Mouse (Mus musculus): ENCODE results near the gene Cdk14. TPM values are rescaled to one million over a fixed set of nuclear protein-coding genes. Genes with fewer than 3 reads are reported as not detected.
A peak's percentile ranks its signal among the peaks of the same experiment; 100 is the strongest.

Cdk14 gene
- total and polyA plus RNA-seq, 2 experiments from 2014 or later, result 53.0 to 63.9 TPM

DNA sequence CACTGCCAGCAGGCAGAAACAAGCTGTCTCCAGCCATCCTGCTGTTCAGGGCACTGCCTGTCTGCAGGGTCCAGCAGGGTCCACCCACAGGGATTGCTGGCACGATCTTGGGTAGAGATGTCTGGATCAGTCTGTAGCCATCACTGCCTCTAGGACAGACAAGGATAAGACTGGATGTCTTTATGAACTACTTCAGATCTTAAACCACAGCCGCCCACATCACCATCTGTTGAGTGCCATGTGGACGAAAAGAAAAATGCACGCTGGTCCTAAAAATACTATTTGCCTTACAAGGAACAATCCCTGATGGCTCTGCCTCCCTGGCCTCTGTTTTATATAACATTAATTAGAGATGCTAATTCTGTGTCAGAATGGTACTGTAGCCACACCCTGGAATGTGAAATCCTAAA, 426.9 kb downstream of the Cdk14 start:
- no peak overlapping the region for H3K4me2 ChIP-seq (ENCODE audit: low read depth, low read length)
- H3K36me3 ChIP-seq (ENCODE audit: insufficient read depth, low read length), result no peaks in the 10 kb centered on the region
- H3K9me3 ChIP-seq (ENCODE audit: low read length), result no peaks in the 10 kb centered on the region
- H3K27me3 ChIP-seq (ENCODE audit: insufficient read depth, low read length), result no peaks in the 10 kb centered on the region
- DNase-seq (ENCODE audit: low spot score), result peak; percentile 10
- TF ChIP-seq CTCF (IDR thresholded peaks at IDR 0.05; ENCODE audit: low read depth), result no peak; the same call in 1 of the 2 replicates
- ATAC-seq, result peak; percentile 79; the same call in 1 of the 2 replicates
- H3K9ac ChIP-seq (replicated peaks; ENCODE audit: low read length), result no peak overlapping the region
- H3K4me1 ChIP-seq (ENCODE audit: insufficient read depth, low read length), result no peaks in the 10 kb centered on the region
- H3K27ac ChIP-seq, result no peak overlapping the region
- H3K4me3 ChIP-seq (ENCODE audit: low read length), result no peak overlapping the region
- WGBS, result 54% methylated on average over 4 of the region's 4 CpGs

DNA sequence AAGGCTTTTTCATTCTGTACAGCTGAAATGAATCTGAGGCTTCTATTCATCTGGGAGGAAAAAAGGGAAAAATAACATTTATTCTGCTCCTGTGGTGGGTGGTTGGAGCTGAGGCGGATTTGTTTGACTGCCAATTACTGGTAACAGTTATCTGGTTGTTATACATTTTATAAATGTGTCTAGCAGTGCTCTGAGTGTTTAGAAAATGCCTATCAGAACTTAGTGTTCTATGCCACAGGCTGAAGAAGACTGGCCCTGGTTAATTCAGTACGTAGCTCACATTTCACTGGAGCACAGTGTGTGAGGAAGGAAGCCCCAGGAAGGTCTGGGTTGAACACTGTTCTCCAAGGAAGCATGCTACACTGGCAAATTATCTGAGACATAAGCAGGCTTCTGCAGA, 429.1 kb downstream of the Cdk14 start:
- 54% methylated on average over 2 of the region's 2 CpGs for WGBS
- Histone ChIP-seq H3K4me3 (ENCODE audit: low read length) (no peak overlapping the region), H3K27ac (no peak overlapping the region), H3K9ac (replicated peaks; ENCODE audit: low read length) (no peak overlapping the region), H3K27me3 (ENCODE audit: insufficient read depth, low read length) (no peaks in the 10 kb centered on the region), H3K9me3 (ENCODE audit: low read length) (no peaks in the 10 kb centered on the region), H3K36me3 (ENCODE audit: insufficient read depth, low read length) (no peaks in the 10 kb centered on the region), H3K4me1 (ENCODE audit: insufficient read depth, low read length) (no peaks in the 10 kb centered on the region), H3K4me2 (ENCODE audit: low read depth, low read length) (no peak overlapping the region)
- no peak for ATAC-seq
- DNase-seq (ENCODE audit: low spot score), result no peak
- TF ChIP-seq CTCF (IDR thresholded peaks at IDR 0.05; ENCODE audit: low read depth), result no peak

- Histone ChIP-seq H3K4me1 (ENCODE audit: insufficient read depth, low read length) (no peaks in the 10 kb centered on the region), H3K9me3 (ENCODE audit: low read length) (no peaks in the 10 kb centered on the region), H3K9ac (replicated peaks; ENCODE audit: low read length) (no peak overlapping the region), H3K4me3 (ENCODE audit: low read length) (no peak overlapping the region), H3K36me3 (ENCODE audit: insufficient read depth, low read length) (no peaks in the 10 kb centered on the region), H3K27me3 (ENCODE audit: insufficient read depth, low read length) (no peaks in the 10 kb centered on the region), H3K27ac (no peak overlapping the region), H3K4me2 (ENCODE audit: low read depth, low read length) (no peak overlapping the region)
- DNase-seq (ENCODE audit: low spot score), result no peak
- ATAC-seq, result no peak
- no peak for TF ChIP-seq CTCF (IDR thresholded peaks at IDR 0.05; ENCODE audit: low read depth)
- WGBS, result 44% methylated on average over 5 of the region's 5 CpGs
Measured at GRCm38 (mm10) chr5:4990237-4990636, 429.9 kb downstream of the Cdk14 start.

DNA sequence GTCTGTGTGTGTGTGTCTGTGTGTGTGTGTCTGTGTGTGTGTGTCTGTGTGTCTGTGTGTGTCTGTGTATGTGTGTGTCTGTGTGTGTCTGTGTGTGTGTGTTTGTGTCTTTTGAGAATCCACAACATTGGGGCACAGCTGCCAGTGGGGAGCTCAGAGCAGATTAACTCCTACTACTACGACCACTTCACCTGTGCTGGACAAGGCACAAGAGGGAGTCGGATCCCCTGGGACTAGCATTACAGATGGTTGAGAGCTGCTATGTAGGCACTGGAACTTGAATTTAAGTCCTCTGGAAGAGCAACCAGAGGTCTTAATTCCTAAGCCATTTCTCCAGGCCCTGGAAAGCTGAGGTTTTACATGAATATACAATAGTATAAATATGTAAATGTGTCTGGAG, 433.9 kb downstream of the Cdk14 start:
- no peak overlapping the region for H3K4me3 ChIP-seq (ENCODE audit: low read length)
- no peak for ATAC-seq
- H3K27me3 ChIP-seq (ENCODE audit: insufficient read depth, low read length), result no peaks in the 10 kb centered on the region
- DNase-seq (ENCODE audit: low spot score), result no peak
- H3K4me1 ChIP-seq (ENCODE audit: insufficient read depth, low read length), result no peaks in the 10 kb centered on the region
- WGBS, result 75% methylated on average over 2 of the region's 2 CpGs
- no peaks in the 10 kb centered on the region for H3K36me3 ChIP-seq (ENCODE audit: insufficient read depth, low read length)
- no peak overlapping the region for H3K9ac ChIP-seq (replicated peaks; ENCODE audit: low read length)
- H3K4me2 ChIP-seq (ENCODE audit: low read depth, low read length), result no peak overlapping the region
- H3K27ac ChIP-seq, result no peak overlapping the region
- TF ChIP-seq CTCF (IDR thresholded peaks at IDR 0.05; ENCODE audit: low read depth), result no peak
- no peaks in the 10 kb centered on the region for H3K9me3 ChIP-seq (ENCODE audit: low read length)

GRCm38 (mm10) chr5:4979551-4979950, 440.6 kb downstream of the Cdk14 start:
- no peak for ATAC-seq
- no peak overlapping the region for H3K4me2 ChIP-seq (ENCODE audit: low read depth, low read length)
- H3K27ac ChIP-seq, result no peak overlapping the region
- H3K9me3 ChIP-seq (ENCODE audit: low read length), result no peaks in the 10 kb centered on the region
- DNase-seq (ENCODE audit: low spot score), result no peak
- H3K9ac ChIP-seq (replicated peaks; ENCODE audit: low read length), result no peak overlapping the region
- H3K27me3 ChIP-seq (ENCODE audit: insufficient read depth, low read length), result no peaks in the 10 kb centered on the region
- H3K36me3 ChIP-seq (ENCODE audit: insufficient read depth, low read length), result no peaks in the 10 kb centered on the region
- no peak for TF ChIP-seq CTCF (IDR thresholded peaks at IDR 0.05; ENCODE audit: low read depth)
- H3K4me3 ChIP-seq (ENCODE audit: low read length), result no peak overlapping the region
- 78% methylated on average over 4 of the region's 4 CpGs for WGBS
- H3K4me1 ChIP-seq (ENCODE audit: insufficient read depth, low read length), result no peaks in the 10 kb centered on the region

DNA sequence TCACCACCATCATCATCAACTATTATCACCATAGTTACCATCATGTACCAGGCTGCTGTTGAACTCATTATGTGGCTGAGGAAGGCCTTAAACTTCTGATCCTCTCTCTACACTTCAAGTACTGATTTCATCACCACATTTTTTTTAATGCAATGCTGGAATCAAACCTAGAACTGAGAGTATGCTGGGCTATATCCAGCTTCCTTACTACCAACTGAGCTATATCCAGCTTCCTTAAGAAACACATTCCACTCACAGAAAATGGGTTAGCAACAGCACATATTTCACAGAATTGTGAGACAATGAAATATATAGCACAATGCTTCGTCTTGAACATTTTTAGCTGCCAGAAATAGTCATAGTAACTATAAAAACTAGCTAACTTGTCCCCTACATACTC, 446.7 kb downstream of the Cdk14 start:
- WGBS, result 91% methylated on average over 1 of the region's 1 CpGs

DNA sequence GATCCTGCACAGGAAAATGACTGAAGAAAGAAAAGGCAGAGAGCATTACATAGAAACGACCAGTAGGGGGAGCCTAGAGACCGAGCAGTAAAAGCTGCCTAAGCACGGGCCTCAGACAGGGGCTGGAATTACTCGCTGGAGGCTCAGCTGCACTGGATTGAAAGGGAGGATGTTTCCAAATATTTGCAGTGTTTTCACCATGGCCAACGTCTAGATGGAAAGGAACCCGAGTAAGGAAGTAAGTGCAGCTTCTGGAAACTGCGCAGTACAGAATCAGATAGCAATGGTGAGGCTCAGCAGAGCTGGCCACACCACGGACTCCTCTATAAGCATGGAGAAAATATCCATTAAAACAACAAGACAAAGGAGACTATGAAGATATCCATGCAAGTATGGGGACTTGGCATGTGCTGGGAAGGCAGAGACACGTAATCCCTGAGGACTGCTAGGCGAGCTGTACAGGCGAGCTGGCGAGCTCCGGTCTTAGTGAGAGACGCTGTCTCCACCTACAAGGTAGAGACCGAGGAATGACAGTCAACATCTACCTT, 458.0 kb downstream of the Cdk14 start:
- DNase-seq (ENCODE audit: low spot score) (peak; percentile 92), ATAC-seq (peak; percentile 91)
- no peaks in the 10 kb centered on the region for H3K9me3 ChIP-seq (ENCODE audit: low read length)
- no peaks in the 10 kb centered on the region for H3K36me3 ChIP-seq (ENCODE audit: insufficient read depth, low read length)
- H3K9ac ChIP-seq (replicated peaks; ENCODE audit: low read length), result no peak overlapping the region
- no peaks in the 10 kb centered on the region for H3K27me3 ChIP-seq (ENCODE audit: insufficient read depth, low read length)
- no peaks in the 10 kb centered on the region for H3K4me1 ChIP-seq (ENCODE audit: insufficient read depth, low read length)
- peak; percentile 99 for TF ChIP-seq CTCF (IDR thresholded peaks at IDR 0.05; ENCODE audit: low read depth)
- WGBS, result 46% methylated on average over 15 of the region's 15 CpGs
- 0 out of 2 replicates have a peak overlapping the region, but pooled peaks have one; percentile 48 for H3K27ac ChIP-seq
- H3K4me2 ChIP-seq (ENCODE audit: low read depth, low read length), result no peak overlapping the region
- no peak overlapping the region for H3K4me3 ChIP-seq (ENCODE audit: low read length)

More for the DNA sequence above, 446.7 kb downstream of the Cdk14 start:
- no peak overlapping the region for H3K4me2 ChIP-seq (ENCODE audit: low read depth, low read length)
- no peak overlapping the region for H3K27ac ChIP-seq
- no peak overlapping the region for H3K4me3 ChIP-seq (ENCODE audit: low read length)
- H3K9ac ChIP-seq (replicated peaks; ENCODE audit: low read length), result no peak overlapping the region
- no peak for DNase-seq (ENCODE audit: low spot score)
- no peak for TF ChIP-seq CTCF (IDR thresholded peaks at IDR 0.05; ENCODE audit: low read depth)
- H3K4me1 ChIP-seq (ENCODE audit: insufficient read depth, low read length), result no peaks in the 10 kb centered on the region
- H3K9me3 ChIP-seq (ENCODE audit: low read length), result no peaks in the 10 kb centered on the region
- no peaks in the 10 kb centered on the region for H3K36me3 ChIP-seq (ENCODE audit: insufficient read depth, low read length)
- H3K27me3 ChIP-seq (ENCODE audit: insufficient read depth, low read length), result no peaks in the 10 kb centered on the region
- ATAC-seq, result no peak
